Comparison of ENCODE assay signal across 8 mouse cellular contexts in the genomic region with DNA sequence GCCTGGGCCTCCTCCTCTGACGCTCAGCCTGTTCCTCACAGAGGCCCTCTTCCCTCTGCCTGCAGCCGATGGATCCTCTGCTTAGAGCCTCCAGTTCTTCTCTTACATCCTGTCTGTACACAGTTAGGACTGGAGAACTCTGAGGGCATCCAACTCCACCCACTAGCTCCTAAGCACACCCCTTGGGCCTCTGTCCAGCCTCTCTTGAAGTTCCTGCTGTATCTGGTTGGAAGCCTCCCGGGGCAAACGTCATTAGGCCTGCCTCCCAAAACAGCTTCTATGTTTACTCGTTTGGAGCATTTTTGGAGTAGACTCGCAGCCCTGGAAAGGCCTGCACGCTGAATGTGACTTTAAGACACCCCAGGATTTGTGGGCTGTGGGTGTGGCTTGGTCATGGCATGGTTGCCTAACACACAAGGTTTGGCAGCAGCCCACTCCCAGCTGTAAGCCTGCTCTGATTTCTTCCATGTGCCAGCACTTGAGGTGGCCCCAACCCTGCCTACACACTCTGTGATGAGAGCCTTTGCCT. TPM values are rescaled to one million over a fixed set of nuclear protein-coding genes. Genes with fewer than 3 reads are reported as not detected.
A peak's percentile ranks its signal among the peaks of the same experiment; 100 is the strongest.
DNase-seq lines count a peak whose midpoint lies in the region; ATAC-seq and TF ChIP-seq lines count a peak whose summit lies in the region.

A gene (minus strand): TSS at position 200 of the 529 bp plus-strand sequence.

- peak within 1 kb of the TSS; percentile 96 for H3K27ac ChIP-seq in embryonic facial prominence, embryonic 14.5 days (replicated peaks; ENCODE audit: low read depth, low read length)
- peak within 1 kb of the TSS; percentile 86 for H3K27ac ChIP-seq in heart, postnatal 0 days (ENCODE audit: low read depth)
- peak within 1 kb of the TSS; percentile 65 for H3K27ac ChIP-seq in liver, embryonic 16.5 days (ENCODE audit: low read length)
- no peak within 1 kb of the TSS for H3K27ac ChIP-seq in neural tube, embryonic 14.5 days (ENCODE audit: low read depth, low read length)

- 0 out of 2 replicates have a peak, but pooled peaks cover 2% of the 10 kb centered on the region for H3K36me3 ChIP-seq in embryonic facial prominence, embryonic 14.5 days (ENCODE audit: control insufficient read depth, insufficient read depth, low read length)
- H3K36me3 ChIP-seq in heart, postnatal 0 days (replicated peaks; ENCODE audit: control insufficient read depth, insufficient read depth, low read length), result peaks cover 4% of the 10 kb centered on the region; the same call in 1 of the 2 replicates
- H3K36me3 ChIP-seq in liver, embryonic 16.5 days (ENCODE audit: control insufficient read depth, insufficient read depth), result no peaks in the 10 kb centered on the region
- no peaks in the 10 kb centered on the region for H3K36me3 ChIP-seq in neural tube, embryonic 14.5 days (ENCODE audit: control insufficient read depth, insufficient read depth, low read length)

- H3K9ac ChIP-seq in embryonic facial prominence, embryonic 14.5 days (ENCODE audit: low read depth, low read length), result peak within 1 kb of the TSS; percentile 69
- peak within 1 kb of the TSS; percentile 68 for H3K9ac ChIP-seq in heart, postnatal 0 days (replicated peaks; ENCODE audit: low read depth, low read length)
- H3K9ac ChIP-seq in liver, embryonic 16.5 days (ENCODE audit: low read depth, low read length), result peak within 1 kb of the TSS; percentile 34; the same call in 1 of the 2 replicates
- H3K9ac ChIP-seq in neural tube, embryonic 14.5 days (replicated peaks; ENCODE audit: low read depth, low read length), result no peak within 1 kb of the TSS

- H3K4me2 ChIP-seq in embryonic facial prominence, embryonic 14.5 days (ENCODE audit: low read depth, low read length), result peak within 1 kb of the TSS; percentile 69
- H3K4me2 ChIP-seq in heart, postnatal 0 days (ENCODE audit: low read depth, low read length), result peak within 1 kb of the TSS; percentile 62
- peak within 1 kb of the TSS; percentile 34 for H3K4me2 ChIP-seq in liver, embryonic 16.5 days (ENCODE audit: low read depth, low read length)
- H3K4me2 ChIP-seq in neural tube, embryonic 14.5 days (ENCODE audit: low read depth, low read length), result peak within 1 kb of the TSS; percentile 29; the same call in 1 of the 2 replicates

- H3K9me3 ChIP-seq in embryonic facial prominence, embryonic 14.5 days (ENCODE audit: control insufficient read depth, low read length), result no peaks in the 10 kb centered on the region
- H3K9me3 ChIP-seq in heart, postnatal 0 days (replicated peaks; ENCODE audit: control insufficient read depth, low read length), result no peaks in the 10 kb centered on the region
- H3K9me3 ChIP-seq in liver, embryonic 16.5 days (replicated peaks; ENCODE audit: control insufficient read depth, low read length), result no peaks in the 10 kb centered on the region
- no peaks in the 10 kb centered on the region for H3K9me3 ChIP-seq in neural tube, embryonic 14.5 days (ENCODE audit: control insufficient read depth, low read length)

- DNase-seq in spleen, postnatal 36 days (ENCODE audit: low spot score in 2 of 2), result peak; percentile 58 to 60
- DNase-seq in spleen, postnatal 4 days (ENCODE audit: low spot score in 2 of 2), result no peak
- DNase-seq in embryonic facial prominence, embryonic 14.5 days (ENCODE audit: low spot score), result peak; percentile 97
- peak; percentile 99 for DNase-seq in heart, postnatal 0 days (ENCODE audit: low spot score)
- DNase-seq in kidney, postnatal 36 days, result peak; percentile 94 to 98
- DNase-seq in B cell, adult 2 months, result no peak

- TF ChIP-seq CTCF in heart, postnatal 0 days (IDR thresholded peaks at IDR 0.05; ENCODE audit: low read depth), result no peak

- WGBS in embryonic facial prominence, embryonic 14.5 days, result 35% methylated on average over 7 of the region's 7 CpGs
- 13% methylated on average over 7 of the region's 7 CpGs for WGBS in heart, postnatal 0 days
- WGBS in liver, embryonic 16.5 days (ENCODE audit: insufficient replicate concordance), result 34% methylated on average over 7 of the region's 7 CpGs
- WGBS in neural tube, embryonic 14.5 days, result 69% methylated on average over 7 of the region's 7 CpGs

- peak; percentile 97 for ATAC-seq in embryonic facial prominence, embryonic 14.5 days (ENCODE audit: low read depth)
- ATAC-seq in heart, postnatal 0 days (ENCODE audit: insufficient read depth, low read depth), result peak; percentile 99
- peak; percentile 93 for ATAC-seq in liver, embryonic 16.5 days (ENCODE audit: low read depth)
- ATAC-seq in neural tube, embryonic 14.5 days (ENCODE audit: low read depth), result no peak

- TF ChIP-seq EP300 in heart, postnatal 0 days (IDR thresholded peaks at IDR 0.05; ENCODE audit: low read depth), result no peak

- no peaks in the 10 kb centered on the region for H3K27me3 ChIP-seq in embryonic facial prominence, embryonic 14.5 days (replicated peaks; ENCODE audit: control insufficient read depth, insufficient read depth, low read length)
- H3K27me3 ChIP-seq in heart, postnatal 0 days (ENCODE audit: control insufficient read depth, insufficient read depth, low read length), result no peaks in the 10 kb centered on the region
- no peaks in the 10 kb centered on the region for H3K27me3 ChIP-seq in liver, embryonic 16.5 days (ENCODE audit: control insufficient read depth, insufficient read depth, low read depth, low read length)
- H3K27me3 ChIP-seq in neural tube, embryonic 14.5 days (ENCODE audit: control insufficient read depth, insufficient read depth, low read length), result no peaks in the 10 kb centered on the region

- peak within 1 kb of the TSS; percentile 40 for H3K4me3 ChIP-seq in embryonic facial prominence, embryonic 14.5 days (ENCODE audit: low read depth, low read length)
- H3K4me3 ChIP-seq in heart, postnatal 0 days (ENCODE audit: low read depth, low read length), result peak within 1 kb of the TSS; percentile 46
- peak within 1 kb of the TSS; percentile 36 for H3K4me3 ChIP-seq in liver, embryonic 16.5 days (ENCODE audit: low read depth, low read length)
- no peak within 1 kb of the TSS; the same call in 1 of the 2 replicates for H3K4me3 ChIP-seq in neural tube, embryonic 14.5 days (ENCODE audit: low read depth, low read length)

- peaks cover 10% of the 10 kb centered on the region for H3K4me1 ChIP-seq in embryonic facial prominence, embryonic 14.5 days (ENCODE audit: control insufficient read depth, insufficient read depth, low read length)
- peaks cover 17% of the 10 kb centered on the region for H3K4me1 ChIP-seq in heart, postnatal 0 days (ENCODE audit: control insufficient read depth, insufficient read depth)
- H3K4me1 ChIP-seq in liver, embryonic 16.5 days (ENCODE audit: control insufficient read depth, low read depth, low read length), result peaks cover 8% of the 10 kb centered on the region
- H3K4me1 ChIP-seq in neural tube, embryonic 14.5 days (ENCODE audit: control insufficient read depth, insufficient read depth, low read length), result no peaks in the 10 kb centered on the region

RNA-seq across cellular contexts. Expression of the gene that starts here (rescaled TPM):
- polyA plus RNA-seq in embryonic facial prominence, embryonic 14.5 days (2014; fragmentation: Nextera tagmentation; extraction: Ambion mirVana), result 120 and 129 TPM in 2 replicates
- total RNA-seq in heart, postnatal 0 days (2014; rRNA removed; ENCODE audit: low replicate concordance), result 48.9 and 51.6 TPM in 2 replicates
- polyA plus RNA-seq in heart, postnatal 0 days (2015; fragmentation: Nextera tagmentation; extraction: Ambion mirVana), result 59.5 and 67.9 TPM in 2 replicates
- 50.6 and 56.1 TPM in 2 replicates for polyA plus RNA-seq in liver, embryonic 16.5 days (2015; fragmentation: Nextera tagmentation; extraction: Ambion mirVana)
- polyA plus RNA-seq in neural tube, embryonic 14.5 days (2014; fragmentation: Nextera tagmentation; extraction: Ambion mirVana), result 7.0 and 36.4 TPM in 2 replicates

Comparison
In these comparisons a context has a peak if more than half of its experiments do, and no peak if none do; other contexts are left out.
1. DNase-seq: peak in spleen, postnatal 36 days (2 of 2), embryonic facial prominence, embryonic 14.5 days (single experiment), heart, postnatal 0 days (single experiment) and kidney, postnatal 36 days (2 of 2); none in spleen, postnatal 4 days (0 of 2) and B cell, adult 2 months (0 of 2).
2. Peak in every context shown above with its lines, with median percentiles within 50 percentile points of each other: H3K4me2 ChIP-seq.